Mouse (Mus musculus) heart, adult 8-10 months (tissue): ENCODE measurements around the gene Dglucy. TPM values are rescaled to one million over a fixed set of nuclear protein-coding genes. Genes with fewer than 3 reads are reported as not detected.
A peak's percentile ranks its signal among the peaks of the same experiment; 100 is the strongest.

Experiments
- DNase-seq: peaks from one replicate; pipeline ENCODE4 v3.0.0; 2022; ENCODE audit warnings: low spot score
- total RNA-seq, 4 experiments: library from RNA; stranded (reverse); gene quantifications; 2 replicates each; pipeline ENCODE4 v1.2.4; 2022

The Dglucy gene
- total RNA-seq, 4 experiments from 2014 or later = 62.3 to 89.3 (median 69.4) TPM

DNA sequence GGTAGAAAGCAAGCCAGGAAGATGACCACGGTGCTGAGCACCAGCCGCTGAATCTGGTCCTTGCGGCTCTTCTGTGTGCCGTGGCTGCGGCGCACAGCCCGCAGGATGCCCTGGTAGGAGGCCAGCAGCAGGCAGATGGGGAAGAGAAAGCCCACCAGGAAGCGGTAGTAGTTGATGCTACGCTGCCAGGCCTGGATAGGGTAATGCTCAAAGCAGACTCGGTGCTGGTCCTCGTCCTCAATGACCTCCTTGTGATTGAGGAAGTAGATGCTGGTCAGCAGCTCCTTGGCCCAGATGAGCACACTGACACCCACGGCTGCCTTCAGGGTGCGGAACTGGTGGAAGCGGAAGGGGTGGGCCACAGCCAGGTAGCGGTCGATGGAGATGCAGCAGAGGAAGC, 99.7 kb downstream of the Dglucy start:
- no peak for DNase-seq

DNA sequence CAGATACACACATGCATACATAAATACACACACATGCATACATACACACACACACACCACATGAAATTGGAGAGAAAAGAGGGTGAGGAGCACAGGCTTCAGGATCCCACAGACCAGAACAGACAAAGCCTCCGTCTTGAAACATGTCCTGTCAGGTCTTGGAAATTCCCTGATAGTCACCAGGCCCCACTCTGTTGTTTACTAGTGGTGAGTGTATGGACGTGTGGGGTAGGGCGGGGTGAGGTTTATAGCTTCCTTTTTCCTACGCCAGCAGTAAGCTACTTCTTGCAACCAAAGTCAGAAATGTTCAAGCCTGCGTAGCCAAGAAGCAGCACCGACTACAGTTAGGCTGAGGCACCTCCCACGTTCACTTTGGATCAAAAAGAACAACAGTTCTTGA, 104.3 kb downstream of the Dglucy start:
- DNase-seq = no peak

- no peak for DNase-seq
Observed at GRCm38 (mm10) chr12:100885585-100885984, 106.7 kb downstream of the Dglucy start.

DNA sequence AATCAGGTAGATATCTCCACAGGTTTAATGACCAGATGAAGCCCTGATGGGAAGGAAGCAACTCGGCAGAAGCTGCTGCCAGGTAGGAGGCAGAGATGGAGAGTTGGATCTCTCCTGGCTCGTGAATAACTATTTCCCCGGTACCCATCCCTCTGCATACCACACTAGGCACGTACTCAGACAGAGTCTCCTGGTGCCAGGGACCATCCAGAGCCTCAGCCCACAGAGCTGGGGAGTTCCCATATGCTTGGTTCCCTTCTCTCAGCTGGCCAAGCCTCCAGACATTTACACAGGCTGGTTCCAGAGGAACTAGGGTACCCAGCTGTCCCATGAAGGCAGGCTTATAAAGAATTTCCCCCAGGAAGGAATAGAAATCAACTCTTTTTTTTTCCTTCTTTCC, 108.0 kb downstream of the Dglucy start:
- no peak for DNase-seq

DNA sequence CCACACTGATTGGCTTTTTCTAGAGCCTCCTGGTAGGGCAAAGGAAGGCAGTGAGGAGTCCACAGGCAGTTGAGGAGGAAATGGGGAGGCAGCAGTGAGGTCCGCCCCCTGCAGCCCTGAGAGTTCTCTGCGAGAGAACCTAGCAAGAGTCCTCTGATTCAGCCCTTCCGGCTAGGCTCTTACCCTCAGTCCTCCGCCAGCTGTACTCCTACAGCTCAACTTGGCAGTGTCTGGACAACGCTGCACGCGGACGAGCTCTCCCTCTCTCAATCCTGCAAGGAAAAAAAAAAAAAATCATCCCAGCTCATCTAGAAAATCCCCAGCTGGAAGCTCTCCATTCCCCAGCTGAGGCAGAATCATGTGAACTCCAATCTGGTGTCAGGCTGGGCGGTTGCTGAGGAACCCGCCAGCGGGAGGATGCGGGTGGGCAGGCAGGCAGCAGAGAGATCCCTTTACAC, 109.0 kb downstream of the Dglucy start:
- DNase-seq = peak; percentile 19

- DNase-seq = no peak
Observed at GRCm38 (mm10) chr12:100890548-100890947, 111.7 kb downstream of the Dglucy start.

DNA sequence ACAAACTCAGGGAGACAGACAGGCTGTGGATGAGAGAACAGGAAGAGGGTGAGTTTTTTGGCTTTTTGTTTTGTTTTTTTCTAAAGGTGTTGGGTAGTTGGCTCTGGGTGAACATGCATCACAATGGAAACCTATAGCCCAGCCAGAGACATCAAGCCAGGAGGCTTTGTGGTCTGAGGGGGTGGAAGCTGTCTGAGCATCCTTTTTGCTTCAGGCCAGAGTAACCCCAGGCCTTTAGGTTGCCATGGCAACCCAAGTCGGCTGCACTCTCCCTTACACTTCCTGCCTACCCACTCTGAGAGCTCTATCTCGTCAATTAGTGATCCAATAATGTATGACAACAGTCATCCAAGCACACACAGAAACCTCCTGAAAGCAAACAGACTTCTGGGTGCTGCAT, 116.6 kb downstream of the Dglucy start:
- DNase-seq = no peak

DNA sequence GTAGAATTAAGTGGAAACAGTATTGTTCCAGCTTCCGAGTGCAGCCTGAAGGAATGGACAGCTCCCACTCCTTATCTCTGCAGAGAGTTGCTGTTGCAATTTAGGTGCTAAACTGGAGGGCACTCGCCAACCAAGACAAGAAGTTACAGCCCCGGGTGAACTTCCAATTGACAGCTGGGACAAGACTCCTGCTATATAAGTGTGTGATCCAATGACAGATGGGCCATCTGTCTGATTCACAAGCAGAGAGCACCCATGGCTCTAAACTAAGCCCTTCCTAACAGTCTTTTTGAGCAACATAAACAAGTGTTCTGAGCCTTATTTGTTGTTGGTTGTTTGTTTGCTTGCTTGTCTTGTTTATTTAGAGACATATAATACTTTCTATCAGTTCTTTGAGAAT, 117.8 kb downstream of the Dglucy start:
- DNase-seq = no peak

DNA sequence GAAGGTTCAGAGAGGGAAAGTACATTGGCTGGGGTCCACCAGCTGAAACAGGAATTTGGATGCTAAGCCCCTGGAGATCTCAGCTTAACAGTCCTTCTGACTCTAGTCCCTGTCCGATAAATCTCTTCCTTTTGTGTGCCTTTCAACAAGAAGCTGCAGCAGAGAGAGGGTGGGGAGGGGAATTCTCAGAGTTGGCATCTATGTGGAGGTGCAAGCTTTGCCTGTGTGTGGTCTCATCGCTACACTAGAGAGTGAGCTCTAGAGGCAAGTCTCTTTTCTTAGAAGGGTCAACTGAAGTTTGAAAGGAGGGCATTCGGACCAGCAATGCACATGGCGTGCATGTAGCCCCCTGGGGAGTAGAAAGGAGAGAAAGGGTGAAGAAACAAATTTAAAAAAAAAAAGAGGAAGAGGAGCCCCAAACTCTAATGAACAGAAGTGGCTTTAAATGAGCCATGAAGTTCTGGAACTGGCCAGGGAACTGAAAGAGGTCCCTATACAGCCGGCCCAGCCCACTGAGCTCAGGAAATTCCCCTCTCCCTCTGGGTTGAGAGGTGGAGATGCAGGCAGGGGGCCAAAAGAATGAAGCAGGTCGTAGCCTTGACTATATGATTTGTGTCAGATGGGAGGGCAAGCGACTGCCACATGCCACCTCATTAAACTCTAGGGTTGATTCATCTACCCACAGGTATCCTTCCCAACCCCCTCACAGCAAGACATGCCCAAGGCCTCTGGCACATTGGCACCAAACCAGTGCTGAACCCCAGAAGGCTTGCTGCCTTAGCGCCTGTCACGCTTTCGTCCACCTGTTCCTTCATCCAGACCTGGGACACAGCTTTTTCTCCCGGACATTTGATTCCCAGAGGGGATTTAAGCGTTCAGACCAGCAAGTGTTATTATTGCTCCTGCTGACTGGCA, 119.1 kb downstream of the Dglucy start:
- no peak for DNase-seq

- no peak for DNase-seq
Observed at GRCm38 (mm10) chr12:100899111-100899640, 120.3 kb downstream of the Dglucy start.

DNA sequence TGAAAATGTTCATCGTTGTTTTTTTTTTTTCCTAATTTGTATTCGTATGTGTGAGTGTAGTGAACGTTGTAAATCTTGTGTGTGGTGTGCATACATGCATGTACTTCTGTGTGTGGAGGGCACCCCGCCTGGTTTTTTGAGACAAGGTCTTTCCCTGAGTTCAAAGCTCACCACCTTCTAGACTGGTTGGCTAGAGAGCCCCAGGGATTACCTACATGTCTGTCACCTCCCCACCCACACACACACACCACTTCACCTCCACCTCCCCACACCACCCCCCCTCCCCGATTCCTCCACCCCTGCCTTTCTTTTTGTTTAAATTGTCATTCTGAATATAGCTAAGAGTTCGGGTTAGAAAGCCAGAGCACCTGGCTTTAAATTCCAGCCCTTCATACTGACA, 122.0 kb downstream of the Dglucy start:
- no peak for DNase-seq

DNA sequence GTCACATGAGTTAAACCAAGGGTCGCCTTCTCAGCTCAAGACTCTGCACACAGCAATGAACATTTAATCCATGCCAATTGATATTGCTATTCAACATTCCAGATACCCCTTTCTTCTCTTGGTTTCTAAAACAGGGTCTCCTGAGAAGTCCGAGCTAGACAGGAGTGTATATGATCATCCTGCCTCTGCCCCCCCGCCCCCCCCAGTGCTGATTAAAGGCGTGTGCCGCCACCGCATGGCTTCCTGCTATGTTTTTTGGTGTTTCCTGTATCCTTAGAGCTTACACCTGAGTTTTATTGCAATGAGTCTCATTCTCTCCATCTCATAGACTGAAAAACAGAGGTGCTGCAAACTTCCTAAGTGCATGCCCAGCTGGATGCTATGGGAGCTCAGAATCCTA, 122.5 kb downstream of the Dglucy start:
- no peak for DNase-seq

- no peak for DNase-seq
Observed at GRCm38 (mm10) chr12:100903761-100904160, 124.9 kb downstream of the Dglucy start.

DNA sequence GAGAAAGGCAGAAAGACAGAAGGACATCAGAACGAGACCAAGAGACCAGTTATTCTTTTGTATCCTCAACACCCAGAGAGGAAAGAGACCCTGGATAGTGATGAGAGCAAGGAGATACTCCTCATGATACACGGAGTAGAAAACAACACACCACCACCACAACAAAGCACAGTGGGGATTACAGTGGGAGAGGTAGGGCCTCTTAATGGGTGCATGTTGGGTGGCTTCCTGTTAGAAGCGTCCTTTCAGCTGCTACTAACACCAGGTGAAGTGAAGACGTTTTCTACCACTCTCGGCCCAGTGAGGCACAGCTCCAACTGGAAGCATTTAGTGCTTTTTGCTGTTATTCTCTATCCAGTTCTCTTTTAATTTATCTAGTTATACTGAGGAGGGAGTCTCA, 128.0 kb downstream of the Dglucy start:
- no peak for DNase-seq

- no peak for DNase-seq
Observed at GRCm38 (mm10) chr12:100907598-100908297, 128.9 kb downstream of the Dglucy start, which contains the start of gene Gpr68. Gene Gpr68, minus strand, starts transcription at chr12:100908198.

DNA sequence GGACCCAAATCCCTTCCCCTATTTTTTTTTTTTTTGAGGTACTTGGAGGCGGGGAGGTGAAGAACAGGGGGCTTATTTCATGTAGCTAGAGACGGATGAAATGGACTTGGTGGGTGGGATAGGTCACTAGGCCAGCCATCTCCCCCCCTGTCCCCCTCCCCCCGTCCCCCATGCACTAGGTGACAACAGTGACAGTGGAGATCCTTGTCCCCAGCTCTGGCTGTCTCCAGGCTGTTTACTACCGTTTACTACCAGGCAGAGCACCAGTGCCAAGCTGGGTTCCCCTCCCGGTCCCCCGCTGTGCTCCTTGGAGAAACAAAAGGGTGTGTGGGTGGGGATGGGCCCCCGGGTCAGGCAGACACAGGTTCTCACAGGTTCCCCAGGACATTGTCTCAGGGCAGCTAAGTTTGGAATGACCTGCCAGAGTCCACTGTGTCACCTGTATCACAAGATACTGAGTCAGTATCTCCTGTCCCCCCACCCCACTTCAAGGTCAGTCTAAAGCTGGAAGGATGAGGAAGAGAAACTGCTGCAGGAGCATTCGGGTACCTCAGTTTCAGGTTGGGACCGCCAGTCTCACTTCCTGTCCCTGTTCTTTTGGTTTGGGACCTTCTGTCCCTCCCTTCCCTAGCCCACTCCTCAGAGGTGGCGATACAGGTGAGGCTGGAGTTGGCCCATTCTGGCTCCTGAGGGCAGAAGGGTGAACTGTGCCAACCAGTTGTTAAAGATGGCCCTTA, 129.6 kb downstream of the Dglucy start:
- DNase-seq = no peak

- no peak for DNase-seq
Observed at GRCm38 (mm10) chr12:100909765-100910164, 130.9 kb downstream of the Dglucy start.

- DNase-seq = no peak
Observed at GRCm38 (mm10) chr12:100910731-100911130, 131.9 kb downstream of the Dglucy start.

DNA sequence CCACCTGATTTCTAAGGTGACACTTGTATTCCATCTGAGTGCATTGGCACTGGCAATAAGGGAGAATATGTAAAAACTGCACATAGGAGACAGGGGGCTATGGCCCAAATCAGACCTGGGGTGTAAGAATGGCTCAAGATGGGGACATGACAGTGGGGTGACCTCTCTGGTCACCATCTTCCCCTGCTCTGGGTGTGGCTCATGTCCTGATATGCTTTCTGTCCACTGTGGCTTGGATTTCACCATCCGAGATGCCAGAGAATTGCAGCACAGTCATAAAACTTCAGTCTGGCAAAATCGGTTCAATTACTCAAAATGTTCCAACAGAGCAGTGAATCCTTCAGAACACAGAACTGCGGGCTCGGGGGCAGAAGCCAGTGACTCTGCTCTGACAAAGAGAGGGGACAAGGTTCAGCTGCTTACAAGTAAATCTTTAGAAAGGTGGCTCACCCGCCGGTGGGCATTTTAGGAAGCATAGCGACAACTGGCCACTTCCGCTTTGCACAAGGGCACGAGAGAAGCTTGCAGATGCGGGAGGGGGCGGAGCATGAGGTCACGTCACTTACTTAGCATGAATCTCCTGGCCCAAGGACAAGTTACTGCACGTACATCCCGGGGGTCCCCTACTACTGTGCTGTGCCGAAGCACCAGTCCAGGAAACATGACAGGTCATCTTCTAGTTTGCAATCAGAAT, 145.9 kb downstream of the Dglucy start:
- DNase-seq = no peak

- peak; percentile 76 for DNase-seq
Observed at GRCm38 (mm10) chr12:100925644-100926619, 147.1 kb downstream of the Dglucy start.
